Mouse (Mus musculus): ENCODE results near the gene Gpr152.

GRCm38 (mm10) chr19:4192251-4192985, 52.8 kb downstream of the Gpr152 start:
- TF ChIP-seq CTCF (IDR thresholded peaks at IDR 0.05; ENCODE audit: borderline replicate concordance, insufficient read depth, low read depth, low read length) (no peak), POLR2A (IDR thresholded peaks at IDR 0.05; ENCODE audit: borderline replicate concordance, insufficient read depth, low read length) (no peak)
